Mouse (Mus musculus): ENCODE results near the gene Cttnbp2nl. TPM values are rescaled to one million over a fixed set of nuclear protein-coding genes. Genes with fewer than 3 reads are reported as not detected.

Cttnbp2nl gene
- polyA plus RNA-seq (2014; fragmentation: Illumina TruSeq; extraction: RNeasy Lipid Tissue Mini Kit (QIAGEN cat#74804); ENCODE audit: low read depth, low replicate concordance): 31.7 TPM

GRCm38 (mm10) chr3:105052937-105053697, at the start of gene Cttnbp2nl:
Cttnbp2nl (minus strand) TSS chr3:105053146.

GRCm38 (mm10) chr3:105066544-105066943, 13.6 kb upstream of the Cttnbp2nl start, which contains the start of gene 4930564D02Rik:
4930564D02Rik (plus strand) TSS chr3:105066844.

GRCm38 (mm10) chr3:104961066-104962059, 91.6 kb downstream of the Cttnbp2nl start, which contains the start of gene Wnt2b:
Wnt2b (minus strand) TSS chr3:104961921.

Other genes with a start within 250 kb of the Cttnbp2nl start
- 1.0 TPM for gene Mov10, start 234.6 kb downstream of the Cttnbp2nl start, polyA plus RNA-seq (2014; fragmentation: Illumina TruSeq; extraction: RNeasy Lipid Tissue Mini Kit (QIAGEN cat#74804); ENCODE audit: low read depth, low replicate concordance)
- 100.0 TPM for gene St7l, start 189.1 kb downstream of the Cttnbp2nl start, polyA plus RNA-seq (2014; fragmentation: Illumina TruSeq; extraction: RNeasy Lipid Tissue Mini Kit (QIAGEN cat#74804); ENCODE audit: low read depth, low replicate concordance)
- 486 TPM for gene Capza1, start 188.6 kb downstream of the Cttnbp2nl start, polyA plus RNA-seq (2014; fragmentation: Illumina TruSeq; extraction: RNeasy Lipid Tissue Mini Kit (QIAGEN cat#74804); ENCODE audit: low read depth, low replicate concordance)
- gene Wnt2b, start 91.2 kb downstream of the Cttnbp2nl start, polyA plus RNA-seq (2014; fragmentation: Illumina TruSeq; extraction: RNeasy Lipid Tissue Mini Kit (QIAGEN cat#74804); ENCODE audit: low read depth, low replicate concordance): 0.46 TPM
- 1.5 TPM for gene 4930564D02Rik, start 13.7 kb upstream of the Cttnbp2nl start, polyA plus RNA-seq (2014; fragmentation: Illumina TruSeq; extraction: RNeasy Lipid Tissue Mini Kit (QIAGEN cat#74804); ENCODE audit: low read depth, low replicate concordance)